Mouse (Mus musculus): ENCODE results near the gene Lamb3. TPM values are rescaled to one million over a fixed set of nuclear protein-coding genes. Genes with fewer than 3 reads are reported as not detected.

Lamb3 gene
- total and polyA plus RNA-seq, 3 experiments: 10.1 to 14.6 (median 12.3) TPM

GRCm38 (mm10) chr1:193326456-193327145 lies 119.1 kb downstream of the Lamb3 start:
- no peak overlapping the region for H3K9ac ChIP-seq (ENCODE audit: insufficient read depth, low read depth)
- H3K4me1 ChIP-seq (ENCODE audit: control insufficient read depth in 1 of 2, insufficient read depth in 2 of 2): no peaks in the 10 kb centered on the region
- H3K4me2 ChIP-seq (ENCODE audit: insufficient read depth, low read depth, poor library complexity, severe bottlenecking): no peak overlapping the region
- peaks cover 0 to 3% of the 10 kb centered on the region in 2 experiments for H3K36me3 ChIP-seq (replicated peaks in 1 of 2; ENCODE audit: control insufficient read depth in 1 of 2, insufficient read depth in 1 of 2, low read length in 1 of 2)
- H3K4me3 ChIP-seq (replicated peaks in 1 of 3; ENCODE audit: low read depth in 2 of 3, low read length in 2 of 3, poor library complexity in 1 of 3): no peak overlapping the region
- no peaks in the 10 kb centered on the region for H3K79me2 ChIP-seq (replicated peaks; ENCODE audit: control insufficient read depth, extremely low read depth, insufficient read depth, poor library complexity, severe bottlenecking)
- no peaks in the 10 kb centered on the region for H3K9me3 ChIP-seq (replicated peaks; ENCODE audit: low read length)
- dilution Hi-C loops (cut with MboI; ENCODE audit: extremely low pct_ligation_motif_present, extremely low pct_unique_long_range_greater_than_20kb, low sequenced_read_pairs) (no loop called here), in situ Hi-C loops (cut with MboI; ENCODE audit: low pct_ligation_motif_present, low pct_unique_long_range_greater_than_20kb, low sequenced_read_pairs) (loop anchor here (10.0 kb wide), 1 partner anchor 48 kb away; the partner anchor contains the start of gene Camk1g)
- no peak overlapping the region for H3K27ac ChIP-seq (ENCODE audit: insufficient read depth, low read depth)
- no peak for DNase-seq (ENCODE audit: extremely low read depth)
- H3K27me3 ChIP-seq (replicated peaks): no peaks in the 10 kb centered on the region
- TF ChIP-seq NRF1 (IDR thresholded peaks at IDR 0.05; ENCODE audit: low read depth, low read length) (no peak), CTCF (conservative IDR thresholded peaks at IDR 0.05 in 1 of 2, IDR thresholded peaks at IDR 0.05 in 1 of 2; ENCODE audit: low read depth in 2 of 2, low read length in 2 of 2) (peak in 1 of 2 experiments; percentile 51; a peak in 2 of 4 replicates), RAD21 (IDR thresholded peaks at IDR 0.05; ENCODE audit: low read depth, low read length) (peak; percentile 37), SIN3A (IDR thresholded peaks at IDR 0.05; ENCODE audit: low read length) (no peak), SMC3 (IDR thresholded peaks at IDR 0.05; ENCODE audit: low read depth, low read length) (peak; percentile 45)

GRCm38 (mm10) chr1:193327216-193327615 lies 119.7 kb downstream of the Lamb3 start:
- in situ Hi-C loops (cut with MboI; ENCODE audit: low pct_ligation_motif_present, low pct_unique_long_range_greater_than_20kb, low sequenced_read_pairs): loop anchor here (10.0 kb wide), 1 partner anchor 48 kb away; the partner anchor contains the start of gene Camk1g
- no peak overlapping the region for H3K9ac ChIP-seq (ENCODE audit: insufficient read depth, low read depth)
- H3K27me3 ChIP-seq (replicated peaks): no peaks in the 10 kb centered on the region
- H3K4me3 ChIP-seq (replicated peaks in 1 of 3; ENCODE audit: low read depth in 2 of 3, low read length in 2 of 3, poor library complexity in 1 of 3): no peak overlapping the region
- no peak for TF ChIP-seq KAT2A (IDR thresholded peaks at IDR 0.05; ENCODE audit: insufficient replicate concordance, low read length)
- no peak for TF ChIP-seq MXI1 (IDR thresholded peaks at IDR 0.05; ENCODE audit: low read depth, low read length)
- no peak for TF ChIP-seq MYC (IDR thresholded peaks at IDR 0.05; ENCODE audit: low read depth, low read length)
- no peak for TF ChIP-seq RCOR1 (conservative IDR thresholded peaks at IDR 0.05; ENCODE audit: low read depth, low read length)
- no peak overlapping the region for H3K27ac ChIP-seq (ENCODE audit: insufficient read depth, low read depth)
- no peaks in the 10 kb centered on the region for H3K4me1 ChIP-seq (ENCODE audit: control insufficient read depth in 1 of 2, insufficient read depth in 2 of 2)
- H3K4me2 ChIP-seq (ENCODE audit: insufficient read depth, low read depth, poor library complexity, severe bottlenecking): no peak overlapping the region
- H3K36me3 ChIP-seq (replicated peaks in 1 of 2; ENCODE audit: control insufficient read depth in 1 of 2, insufficient read depth in 1 of 2, low read length in 1 of 2): peaks cover 0 to 3% of the 10 kb centered on the region in 2 experiments
- DNase-seq (ENCODE audit: extremely low read depth): no peak
- no peaks in the 10 kb centered on the region for H3K79me2 ChIP-seq (replicated peaks; ENCODE audit: control insufficient read depth, extremely low read depth, insufficient read depth, poor library complexity, severe bottlenecking)
- no peaks in the 10 kb centered on the region for H3K9me3 ChIP-seq (replicated peaks; ENCODE audit: low read length)
- dilution Hi-C loops (cut with MboI; ENCODE audit: extremely low pct_ligation_motif_present, extremely low pct_unique_long_range_greater_than_20kb, low sequenced_read_pairs): no loop called here

GRCm38 (mm10) chr1:193327686-193328085 lies 120.2 kb downstream of the Lamb3 start:
- no peaks in the 10 kb centered on the region for H3K9me3 ChIP-seq (replicated peaks; ENCODE audit: low read length)
- H3K4me3 ChIP-seq (replicated peaks in 1 of 3; ENCODE audit: low read depth in 2 of 3, low read length in 2 of 3, poor library complexity in 1 of 3): no peak overlapping the region
- H3K9ac ChIP-seq (ENCODE audit: insufficient read depth, low read depth): no peak overlapping the region
- DNase-seq (ENCODE audit: extremely low read depth): no peak
- in situ Hi-C loops (cut with MboI; ENCODE audit: low pct_ligation_motif_present, low pct_unique_long_range_greater_than_20kb, low sequenced_read_pairs) (loop anchor here (10.0 kb wide), 1 partner anchor 47 kb away; the partner anchor contains the start of gene Camk1g), dilution Hi-C loops (cut with MboI; ENCODE audit: extremely low pct_ligation_motif_present, extremely low pct_unique_long_range_greater_than_20kb, low sequenced_read_pairs) (no loop called here)
- no peaks in the 10 kb centered on the region for H3K4me1 ChIP-seq (ENCODE audit: control insufficient read depth in 1 of 2, insufficient read depth in 2 of 2)
- no peaks in the 10 kb centered on the region for H3K79me2 ChIP-seq (replicated peaks; ENCODE audit: control insufficient read depth, extremely low read depth, insufficient read depth, poor library complexity, severe bottlenecking)
- no peak overlapping the region for H3K4me2 ChIP-seq (ENCODE audit: insufficient read depth, low read depth, poor library complexity, severe bottlenecking)
- TF ChIP-seq MAX (IDR thresholded peaks at IDR 0.05; ENCODE audit: low read length) (no peak), RCOR1 (conservative IDR thresholded peaks at IDR 0.05; ENCODE audit: low read depth, low read length) (no peak), MYC (IDR thresholded peaks at IDR 0.05; ENCODE audit: low read depth, low read length) (no peak), MAZ (IDR thresholded peaks at IDR 0.05; ENCODE audit: low read depth, low read length) (no peak), ZNF384 (IDR thresholded peaks at IDR 0.05; ENCODE audit: low read depth, low read length) (no peak), POLR2AphosphoS2 (IDR thresholded peaks at IDR 0.05; ENCODE audit: low read depth, low read length) (no peak), ELF1 (IDR thresholded peaks at IDR 0.05; ENCODE audit: low read depth, low read length) (no peak), UBTF (IDR thresholded peaks at IDR 0.05; ENCODE audit: low read depth, low read length) (no peak), EP300 (IDR thresholded peaks at IDR 0.05; ENCODE audit: low read length) (no peak), BHLHE40 (IDR thresholded peaks at IDR 0.05; ENCODE audit: low read depth, low read length) (no peak), USF2 (conservative IDR thresholded peaks at IDR 0.05; ENCODE audit: low read depth, low read length) (no peak), TCF12 (IDR thresholded peaks at IDR 0.05; ENCODE audit: low read depth, low read length) (no peak), SIN3A (IDR thresholded peaks at IDR 0.05; ENCODE audit: low read length) (no peak), E2F4 (IDR thresholded peaks at IDR 0.05; ENCODE audit: insufficient replicate concordance, low read depth, low read length) (no peak), SMC3 (IDR thresholded peaks at IDR 0.05; ENCODE audit: low read depth, low read length) (no peak)
- H3K27ac ChIP-seq (ENCODE audit: insufficient read depth, low read depth): no peak overlapping the region
- no peaks in the 10 kb centered on the region for H3K27me3 ChIP-seq (replicated peaks)
- H3K36me3 ChIP-seq (replicated peaks in 1 of 2; ENCODE audit: control insufficient read depth in 1 of 2, insufficient read depth in 1 of 2, low read length in 1 of 2): peaks cover 0 to 3% of the 10 kb centered on the region in 2 experiments

Measured in CH12.LX (cell line).